Mouse (Mus musculus): ENCODE measurements around the gene Tcea2.

Gene Tcea2

DNA sequence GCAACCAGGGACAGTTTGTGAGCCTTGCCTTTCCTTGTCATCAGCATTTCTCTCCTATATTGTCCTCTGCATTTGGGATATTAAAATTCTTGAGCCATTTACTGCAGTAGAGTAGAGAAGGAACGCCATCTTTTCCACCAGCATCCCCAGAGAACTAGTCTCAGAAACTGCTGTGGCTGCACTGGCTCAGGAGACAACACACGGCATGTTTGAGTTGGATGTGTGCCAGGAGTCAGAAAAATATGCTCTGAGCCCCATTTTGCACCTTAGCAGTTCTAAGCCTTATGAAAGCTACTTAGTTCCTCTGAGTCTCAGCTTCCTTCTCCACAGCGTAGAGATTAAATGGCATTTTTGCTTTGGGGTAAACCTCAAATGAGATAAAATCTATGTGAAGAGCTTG, 36.9 kb downstream of the Tcea2 start:
- DNase-seq = no peak

- DNase-seq = no peak
These were observed 40.0 kb downstream of the Tcea2 start for GRCm38 (mm10) chr2:181720061-181720460.

DNA sequence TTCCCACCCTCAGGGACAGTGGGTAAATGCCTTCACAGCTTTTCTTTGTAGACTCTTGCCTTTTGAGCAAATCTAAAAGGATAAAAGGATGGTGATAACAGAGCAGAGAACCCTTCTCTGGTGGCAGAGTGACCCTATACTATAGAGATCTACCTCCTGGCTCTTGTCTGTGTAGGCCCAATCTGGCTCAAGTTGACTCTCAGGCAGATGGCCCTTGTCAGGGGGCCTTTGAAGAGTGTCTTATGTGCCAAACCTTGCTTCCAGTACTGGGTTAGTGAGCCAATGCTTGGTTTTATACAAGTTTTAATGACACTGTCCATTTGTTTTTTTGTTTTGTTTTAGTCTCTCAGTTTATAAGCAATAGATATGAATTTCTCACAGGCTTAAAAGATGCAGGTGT, 41.1 kb downstream of the Tcea2 start:
- DNase-seq = no peak

DNA sequence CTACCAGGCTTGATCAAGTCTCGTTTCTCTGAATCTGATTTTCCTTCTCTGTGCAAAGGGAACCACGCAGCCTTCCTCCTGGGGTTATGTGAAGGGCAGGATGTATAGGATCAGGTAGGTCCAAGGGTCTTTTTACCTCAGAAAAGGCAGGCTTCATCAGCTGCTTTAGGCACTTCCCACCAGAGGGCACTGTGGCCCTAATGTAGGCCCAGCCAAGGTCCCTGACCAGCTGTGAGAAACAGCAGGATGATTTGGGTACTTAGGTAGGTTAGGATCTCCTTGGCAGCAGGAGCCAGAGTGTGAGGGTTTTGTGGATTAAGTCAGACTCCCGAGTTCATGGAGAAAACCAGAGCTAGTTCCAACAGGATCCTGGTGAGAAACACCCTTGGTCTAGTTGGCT, 42.1 kb downstream of the Tcea2 start:
- DNase-seq = peak; percentile 6

GRCm38 (mm10) chr2:181727659-181728262, 47.7 kb downstream of the Tcea2 start:
- DNase-seq = no peak

DNA sequence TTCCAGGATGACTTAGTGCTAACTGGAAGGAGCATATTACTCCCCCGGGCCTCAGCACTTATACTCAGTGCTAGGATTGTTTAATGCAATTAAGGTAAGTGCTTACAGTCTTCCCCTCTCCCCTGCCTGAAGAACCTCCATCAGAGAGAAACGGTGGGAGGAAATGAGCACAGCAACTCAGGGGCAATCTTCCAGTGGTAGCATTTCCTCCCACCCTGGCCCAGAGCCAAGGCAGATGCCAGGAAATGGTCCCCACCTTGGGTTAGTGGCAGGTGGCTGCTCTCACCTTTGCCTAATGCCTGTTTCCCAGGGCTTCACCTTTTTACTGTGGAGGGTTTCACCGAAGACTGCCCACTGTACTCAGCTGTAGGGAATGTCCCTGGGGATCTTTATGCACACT, 49.9 kb downstream of the Tcea2 start:
- DNase-seq = no peak
